Mouse (Mus musculus) embryo, embryonic 10 days (tissue): ENCODE data around the gene Icos.

Source experiments
- DNase-seq: peaks from one replicate; pipeline ENCODE4 v3.0.0-alpha.2; 2015; ENCODE audit warnings: low spot score

Icos gene

DNA sequence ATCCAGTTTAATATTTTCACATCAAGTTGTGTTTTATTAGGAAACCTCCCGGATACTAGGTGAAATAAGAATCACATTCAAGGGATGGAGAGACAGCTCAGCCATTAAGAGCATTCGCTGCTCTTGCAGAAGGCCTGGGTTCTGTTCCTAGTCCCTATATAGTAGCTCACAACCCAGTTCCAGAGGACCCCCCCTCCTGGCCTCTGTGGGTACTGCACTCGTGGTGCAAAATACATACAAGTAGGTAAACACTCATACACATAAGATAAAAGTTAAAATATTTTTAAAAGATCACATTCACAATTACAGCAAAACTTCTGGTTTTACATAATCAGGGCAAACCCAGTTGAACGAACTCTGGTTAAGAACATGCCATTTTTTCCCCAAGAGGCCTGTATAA lies 15.6 kb upstream of the Icos start:
- no peak for DNase-seq

DNA sequence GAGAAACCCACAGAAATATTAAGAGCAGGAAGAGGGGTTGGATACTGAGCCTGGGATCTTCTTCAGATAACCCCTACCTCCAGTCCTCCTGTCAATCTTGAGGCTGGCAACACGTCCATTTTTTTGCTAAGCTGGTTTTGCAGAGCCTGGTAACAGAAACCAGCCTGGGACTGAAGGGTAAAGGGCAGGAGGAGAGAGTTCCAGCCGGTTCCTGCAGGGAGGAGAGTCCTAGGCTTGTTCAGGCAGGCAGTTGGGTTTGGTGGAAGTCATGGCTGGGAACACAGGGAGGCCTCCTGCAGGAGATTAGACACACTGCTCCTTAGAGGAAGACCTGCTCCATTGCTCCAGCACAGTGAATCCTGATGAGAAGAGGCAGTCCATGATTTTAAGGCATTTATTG lies 10.2 kb upstream of the Icos start:
- DNase-seq: no peak

DNA sequence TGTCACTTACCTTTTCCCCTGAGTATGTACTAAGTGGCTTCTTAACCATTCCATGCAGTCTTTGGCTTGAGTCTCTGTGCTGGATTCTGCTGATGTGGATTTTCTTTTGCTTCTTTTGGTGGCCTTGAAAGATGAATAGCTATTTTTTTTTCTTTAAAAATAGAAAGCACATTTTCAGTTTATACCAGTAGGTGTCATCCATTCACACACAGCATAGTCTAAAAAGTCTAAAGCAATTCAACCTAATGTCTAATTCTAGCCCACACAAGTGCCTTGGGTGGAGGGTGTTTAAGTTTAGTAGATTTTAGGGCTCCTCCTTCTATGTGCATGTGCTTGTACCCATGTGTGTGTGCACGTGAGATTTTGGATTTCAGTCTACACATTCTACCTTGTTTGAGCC lies 6.9 kb upstream of the Icos start:
- no peak for DNase-seq

GRCm38 (mm10) chr1:60974221-60974620 lies 3.5 kb upstream of the Icos start:
- DNase-seq: no peak

DNA sequence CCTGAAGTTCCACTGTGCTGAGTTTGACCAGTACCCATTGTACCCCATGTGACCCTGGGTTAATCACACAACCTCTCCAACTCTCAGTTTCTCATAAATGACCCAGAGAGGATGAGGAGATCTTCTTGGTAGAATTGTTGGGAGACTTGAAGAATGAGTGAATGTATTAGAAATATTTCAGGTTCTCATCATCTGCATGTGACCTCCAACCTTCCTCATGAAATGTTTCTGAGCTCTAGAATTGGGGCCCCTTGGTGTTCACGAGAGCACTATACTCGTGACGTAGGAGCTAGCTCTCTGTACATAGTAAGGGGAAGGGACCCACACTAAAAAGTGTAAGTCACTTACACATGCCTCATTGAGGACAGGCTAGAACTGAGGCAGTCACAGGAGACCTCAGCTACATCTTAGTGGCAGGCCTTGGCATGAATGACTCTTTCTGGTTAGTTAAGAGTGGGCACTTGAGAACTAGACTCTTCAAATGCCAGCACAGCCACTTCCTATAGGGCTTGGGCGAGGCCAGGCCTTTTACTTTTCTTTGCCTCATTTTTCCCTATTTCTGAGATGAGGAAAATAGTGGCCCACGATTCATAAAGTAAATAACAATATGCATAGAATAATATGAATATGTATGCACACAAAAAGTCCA lies 2.0 kb upstream of the Icos start:
- DNase-seq: no peak

DNA sequence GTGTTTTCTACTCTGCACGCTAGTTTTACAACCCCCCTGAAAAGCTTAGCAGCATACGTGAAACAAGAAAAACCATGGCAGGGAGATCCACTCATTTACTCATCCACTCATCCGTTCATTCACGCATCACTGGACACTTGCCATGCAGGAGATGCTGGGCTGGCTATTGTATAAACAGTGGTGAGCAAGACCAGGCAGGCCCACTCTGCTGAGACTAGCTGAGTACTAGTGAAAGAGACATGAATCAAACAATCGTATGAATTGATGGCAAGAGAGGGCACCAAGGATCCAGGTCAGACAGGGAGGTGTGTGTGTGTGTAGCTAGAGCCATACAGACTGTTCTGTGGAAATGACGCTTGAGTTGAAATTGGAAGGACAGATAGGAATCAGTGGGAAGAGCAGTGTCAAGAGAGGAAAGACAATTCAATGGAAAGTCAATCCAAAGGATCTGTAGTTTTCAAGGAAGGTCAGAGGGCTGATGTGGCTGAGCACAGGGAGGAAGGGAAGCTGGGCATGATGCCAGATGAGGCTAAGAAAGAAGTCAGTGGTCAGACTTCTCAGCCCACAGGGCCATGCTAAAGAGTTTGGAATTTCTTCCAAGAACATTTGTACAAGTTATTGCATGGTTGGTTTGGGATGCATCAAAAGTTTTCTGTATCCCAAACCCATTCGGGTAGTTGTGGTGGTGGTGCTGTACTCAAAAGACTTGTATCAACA lies 1.6 kb downstream of the Icos start:
- DNase-seq: no peak

GRCm38 (mm10) chr1:60979843-60980235 lies 2.1 kb downstream of the Icos start:
- DNase-seq: no peak

- DNase-seq: no peak
Measured at GRCm38 (mm10) chr1:60985075-60985474, 7.3 kb downstream of the Icos start.

- no peak for DNase-seq
Measured at GRCm38 (mm10) chr1:60986141-60986540, 8.4 kb downstream of the Icos start.

GRCm38 (mm10) chr1:60989086-60989485 lies 11.4 kb downstream of the Icos start:
- no peak for DNase-seq

DNA sequence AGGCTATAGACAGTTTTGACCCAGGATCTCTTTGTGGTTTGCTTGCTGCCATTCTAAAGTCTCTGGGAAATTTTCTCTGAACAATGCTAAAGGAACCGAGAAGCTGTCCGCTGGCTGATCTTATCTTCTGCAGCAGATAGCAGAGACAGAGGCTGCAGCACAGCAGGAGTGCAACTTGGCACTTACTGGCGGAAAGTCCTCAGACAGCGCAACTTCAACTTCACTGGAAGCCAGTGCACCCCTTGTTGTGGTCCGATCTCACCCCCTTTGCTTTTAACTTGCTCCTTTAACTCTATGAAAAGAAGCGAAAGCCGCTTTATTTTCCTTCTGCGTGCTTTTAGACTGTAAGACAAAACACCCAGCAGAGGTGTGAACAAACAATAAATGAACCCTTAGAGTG lies 12.6 kb downstream of the Icos start:
- DNase-seq: no peak

DNA sequence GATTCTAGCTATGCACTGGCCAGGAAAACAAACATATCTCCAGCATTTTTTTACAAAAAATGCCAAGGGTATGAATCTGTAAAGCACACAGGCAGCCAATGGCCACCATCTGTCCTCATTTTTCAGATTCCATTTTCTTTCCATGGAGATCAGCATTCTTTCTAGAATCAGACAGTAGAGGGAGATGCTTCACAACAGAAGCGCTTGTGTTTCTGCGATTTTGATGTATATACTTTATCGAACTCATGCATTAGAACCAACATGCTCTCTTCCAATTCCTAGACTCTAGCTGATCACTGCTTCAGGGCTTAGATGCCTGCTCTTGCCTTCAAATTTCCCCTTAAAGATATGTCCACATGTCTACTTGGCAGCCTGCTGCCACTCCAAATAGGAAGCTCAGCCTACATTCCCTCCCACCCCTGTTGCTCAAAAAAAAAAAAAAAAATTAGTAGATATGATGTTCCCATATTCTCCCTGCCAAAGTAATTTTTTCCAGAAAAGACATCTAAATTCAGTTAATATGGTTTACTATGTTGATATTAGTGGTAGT lies 20.4 kb downstream of the Icos start:
- DNase-seq: no peak

DNA sequence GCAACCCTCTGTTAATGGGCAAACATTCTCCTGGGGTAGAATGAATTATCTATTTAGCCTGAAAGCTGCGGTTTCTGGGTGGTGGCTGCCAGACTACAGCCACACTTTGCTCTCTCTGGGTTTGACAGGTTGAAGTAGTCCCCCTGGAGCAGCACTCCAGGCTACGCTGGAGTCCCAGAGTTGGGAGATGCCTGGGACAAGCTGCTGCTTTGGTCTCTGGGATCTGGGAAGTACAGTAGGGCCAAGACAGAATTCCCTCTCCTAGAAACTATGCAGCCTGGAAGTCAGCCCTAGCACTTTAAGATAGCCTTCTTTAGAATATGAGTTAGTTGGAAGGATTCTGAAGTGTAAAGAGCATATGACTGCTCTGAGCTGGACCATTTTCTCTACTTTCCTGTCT lies 21.0 kb downstream of the Icos start:
- no peak for DNase-seq

DNA sequence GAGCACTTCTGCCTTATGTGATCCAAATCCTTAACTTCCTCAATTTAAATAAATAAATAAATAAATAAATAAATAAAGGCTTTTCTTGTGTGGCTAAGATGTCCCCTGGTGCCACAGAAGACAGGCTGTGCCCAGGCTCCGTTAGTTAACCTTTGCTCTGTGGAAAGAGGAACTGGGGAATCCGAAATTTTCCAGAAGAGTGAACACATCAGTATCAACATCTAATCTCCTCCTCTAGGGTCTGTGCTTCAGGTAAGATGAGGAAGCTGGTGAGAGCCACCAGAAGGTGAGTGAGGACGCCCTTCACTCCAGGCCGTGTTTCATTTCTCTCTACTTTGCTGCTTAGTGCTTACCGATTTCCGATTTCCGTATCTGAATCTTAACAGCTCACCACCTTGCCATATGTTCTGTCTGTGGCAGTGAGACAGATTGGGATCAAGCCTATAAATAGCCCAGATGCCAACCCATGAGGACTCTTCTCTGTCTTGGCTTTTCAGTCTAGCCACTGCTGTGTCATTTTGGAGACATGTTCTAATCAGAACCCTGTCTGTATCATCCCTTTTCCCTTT lies 24.1 kb downstream of the Icos start:
- DNase-seq: no peak

GRCm38 (mm10) chr1:61006229-61006628 lies 28.5 kb downstream of the Icos start:
- no peak for DNase-seq

DNA sequence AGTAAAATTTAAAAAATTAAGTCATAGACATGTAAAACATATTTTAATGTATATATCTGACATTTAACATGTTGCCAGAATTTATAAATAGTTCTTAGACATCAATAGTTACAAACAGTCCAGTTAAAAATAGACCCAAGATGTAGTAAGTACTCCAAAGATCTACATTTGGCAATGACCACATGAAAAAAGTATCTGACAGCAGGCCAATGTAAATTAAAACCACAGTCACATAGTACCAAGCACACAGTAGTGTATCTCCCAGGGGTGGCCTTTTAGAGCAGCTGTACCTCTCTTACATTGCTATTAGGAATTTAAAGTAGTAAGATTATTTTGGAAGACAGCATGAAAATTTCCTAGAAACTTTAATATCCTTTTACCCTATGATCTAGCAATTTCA lies 29.8 kb downstream of the Icos start:
- no peak for DNase-seq

DNA sequence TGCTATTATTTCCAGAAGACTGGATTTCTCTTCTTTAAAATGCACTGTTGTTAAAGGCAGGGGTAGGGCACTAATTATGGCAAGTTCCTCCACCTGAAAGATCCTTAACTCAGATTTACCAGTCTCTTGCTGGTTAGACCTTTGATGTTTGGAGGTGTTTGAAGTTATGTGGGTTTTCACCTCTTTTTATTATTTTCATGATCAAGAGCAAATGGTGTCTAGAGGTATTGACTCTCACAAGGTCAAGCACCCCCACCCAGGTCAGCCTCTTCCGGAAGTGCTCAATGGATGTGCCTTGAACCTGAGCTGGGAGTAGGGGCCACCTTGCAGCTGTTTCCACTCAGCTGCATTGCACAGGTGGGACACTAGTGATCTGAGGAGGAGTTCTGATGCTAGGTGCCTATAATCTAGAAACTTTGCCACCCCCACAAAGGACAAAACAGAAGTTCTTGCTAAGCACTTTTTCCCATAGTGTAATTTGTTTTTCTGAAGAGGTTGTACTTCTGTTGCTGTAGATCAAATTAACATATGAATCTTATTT lies 38.9 kb downstream of the Icos start:
- DNase-seq: no peak

GRCm38 (mm10) chr1:61026712-61027111 lies 49.0 kb downstream of the Icos start:
- no peak for DNase-seq

DNA sequence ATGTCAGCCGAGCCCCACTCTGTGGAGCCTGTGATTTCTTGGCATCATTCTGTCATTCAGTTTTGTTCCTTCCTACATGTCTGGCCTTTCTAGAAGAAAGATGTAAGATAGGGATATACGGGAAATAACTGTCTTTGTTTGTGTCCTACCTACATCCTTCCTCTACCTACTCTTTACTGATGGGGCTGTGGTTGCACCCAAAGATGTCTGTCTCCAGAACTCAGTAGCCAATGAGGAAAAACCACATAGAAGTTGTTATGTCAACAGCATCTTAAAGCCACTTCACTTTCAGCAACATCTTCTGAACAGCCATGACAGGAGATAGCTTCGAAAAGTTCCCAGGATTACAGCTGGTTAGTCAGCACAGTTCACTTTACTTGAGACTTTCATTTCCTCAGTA lies 49.8 kb downstream of the Icos start:
- no peak for DNase-seq

- DNase-seq: no peak
Measured at GRCm38 (mm10) chr1:61029919-61030318, 52.2 kb downstream of the Icos start.

- no peak for DNase-seq
Measured at GRCm38 (mm10) chr1:61030532-61030931, 52.8 kb downstream of the Icos start.

GRCm38 (mm10) chr1:61035270-61035669 lies 57.5 kb downstream of the Icos start:
- DNase-seq: no peak

- no peak for DNase-seq
Measured at GRCm38 (mm10) chr1:61038223-61038622, 60.5 kb downstream of the Icos start.
